10 mouse cellular contexts compared by ENCODE assay signal in the genomic region with DNA sequence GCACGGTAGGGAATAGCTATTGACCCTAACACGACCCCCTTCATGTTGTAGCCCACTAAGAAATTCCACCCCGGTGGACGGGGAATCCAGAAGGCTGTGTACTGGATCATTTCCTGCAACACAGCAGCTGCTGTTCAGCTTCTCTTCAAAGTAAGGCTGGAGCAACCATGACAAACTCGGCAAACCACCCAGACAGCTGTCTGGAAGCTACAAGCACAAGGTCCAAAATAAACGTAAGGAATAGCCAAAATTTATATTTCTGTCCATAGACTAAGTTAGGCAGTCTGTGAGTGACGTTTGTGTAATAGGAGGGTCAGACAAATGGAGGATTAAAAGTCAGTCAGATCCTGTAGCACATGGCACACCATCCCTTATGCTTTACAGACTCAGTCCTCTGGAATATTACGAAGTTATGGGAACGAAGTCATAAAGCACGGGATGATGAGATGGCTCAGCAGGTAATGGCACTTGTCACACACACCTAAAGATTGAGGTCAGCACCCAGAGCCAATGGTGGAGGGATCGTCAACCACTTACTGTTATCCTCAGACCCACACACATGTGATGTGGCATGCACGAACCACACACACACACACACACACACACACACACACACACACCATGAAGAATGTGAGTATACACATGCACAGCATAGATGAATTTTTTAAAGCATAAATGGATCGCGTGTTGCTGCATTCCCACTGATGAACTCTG.
DNase-seq lines count a peak whose midpoint lies in the region; ATAC-seq lines count a peak whose summit lies in the region.
"Had no signal": no experiment of that assay in that cellular context is flagged by ENCODE, and none has a peak within 500 bp of the region (broad histone marks: within the 10 kb centered on the region; RNA-seq: fewer than 3 reads in every experiment).

No protein-coding gene starts in this region.

- 35% methylated on average over 14 of the region's 14 CpGs for WGBS in heart, embryonic 16.5 days
- 60% methylated on average over 14 of the region's 14 CpGs for whole genome bisulfite sequencing in neural tube, embryonic 12.5 days

- H3K27me3 ChIP-seq in heart, embryonic 16.5 days (ENCODE audit: control insufficient read depth, insufficient read depth, low read length), result no peaks in the 10 kb centered on the region
- no peaks in the 10 kb centered on the region for H3K27me3 ChIP-seq in megakaryocyte, embryonic 14.5 days (replicated peaks)
- H3K27me3 ChIP-seq in neural tube, embryonic 12.5 days (replicated peaks), result no peaks in the 10 kb centered on the region

- peaks cover 20% of the 10 kb centered on the region for H3K4me1 ChIP-seq in heart, embryonic 16.5 days (ENCODE audit: control insufficient read depth, insufficient read depth, low read length)
- peaks cover 95% of the 10 kb centered on the region for H3K4me1 ChIP-seq in megakaryocyte, embryonic 14.5 days
- peaks cover 18% of the 10 kb centered on the region for H3K4me1 ChIP-seq in neural tube, embryonic 12.5 days

- peak overlapping the region; percentile 6; the same call in 1 of the 2 replicates for H3K27ac ChIP-seq in heart, embryonic 16.5 days (ENCODE audit: low read length)
- H3K27ac ChIP-seq in neural tube, embryonic 12.5 days, result no peak overlapping the region
- H3K27ac ChIP-seq: macrophage had no signal

- H3K4me2 ChIP-seq in heart, embryonic 16.5 days (ENCODE audit: low read depth, low read length), result peak overlapping the region; percentile 22
- peak overlapping the region; percentile 24 for H3K4me2 ChIP-seq in neural tube, embryonic 12.5 days (replicated peaks)

- no peak overlapping the region for H3K9ac ChIP-seq in heart, embryonic 16.5 days (ENCODE audit: low read length)
- no peak overlapping the region for H3K9ac ChIP-seq in neural tube, embryonic 12.5 days

- no peaks in the 10 kb centered on the region for H3K36me3 ChIP-seq in heart, embryonic 16.5 days (ENCODE audit: control insufficient read depth, insufficient read depth)
- peaks cover 71% of the 10 kb centered on the region for H3K36me3 ChIP-seq in megakaryocyte, embryonic 14.5 days (replicated peaks; ENCODE audit: low read length)
- H3K36me3 ChIP-seq in neural tube, embryonic 12.5 days, result no peaks in the 10 kb centered on the region

- 0 out of 2 replicates have a peak, but pooled peaks have one; percentile 37 for ATAC-seq in heart, embryonic 16.5 days (replicated peaks; ENCODE audit: extremely low read depth, insufficient read depth, low FRiP score)
- ATAC-seq in megakaryocyte, adult 5-6 weeks (ENCODE audit: poor library complexity, severe bottlenecking), result no peak
- ATAC-seq in granulocyte monocyte progenitor cell, adult 5-6 weeks (replicated peaks; ENCODE audit: poor library complexity, severe bottlenecking), result peak; percentile 12; the same call in 1 of the 2 replicates
- ATAC-seq in neural tube, embryonic 12.5 days (ENCODE audit: low FRiP score, low read depth), result 0 out of 2 replicates have a peak, but pooled peaks have one; percentile 41

- intact Hi-C loops in heart, postnatal 14 days (cut with DNase I), result no loop called here

- H3K4me3 ChIP-seq in heart, embryonic 16.5 days (ENCODE audit: low read length), result no peak overlapping the region
- peak overlapping the region; percentile 82 for H3K4me3 ChIP-seq in megakaryocyte, embryonic 14.5 days (replicated peaks)
- H3K4me3 ChIP-seq in neural tube, embryonic 12.5 days, result no peak overlapping the region

- no peak for DNase-seq in heart, postnatal 14 days
- DNase-seq in urinary bladder, adult 2 months (ENCODE audit: low spot score), result no peak
- no peak for DNase-seq in adrenal gland, adult 2 months
- DNase-seq: kidney, adult 8-10 months had no signal

- no peaks in the 10 kb centered on the region for H3K9me3 ChIP-seq in heart, embryonic 16.5 days (replicated peaks; ENCODE audit: control insufficient read depth, low read length)
- H3K9me3 ChIP-seq in megakaryocyte, embryonic 14.5 days, result peaks cover 3% of the 10 kb centered on the region; the same call in 1 of the 2 replicates
- H3K9me3 ChIP-seq in neural tube, embryonic 12.5 days, result no peaks in the 10 kb centered on the region
